Mouse (Mus musculus) lung, postnatal 4 days (tissue): ENCODE measurements at regions not wholly inside any gene's neighbourhood (a gene's known extent, or its start where the extent isn't known, plus 50 kb on each side); places are given as distances from the start of the nearest gene placed in this dataset.

Experiments used
- DNase-seq, 2 experiments: peaks; one replicate each; pipeline ENCODE4 v3.0.0; 2021

- DNase-seq: peak; percentile 31 to 60
Observed at GRCm38 (mm10) chr6:108606231-108606630, 54.2 kb upstream of the Bhlhe40 start.

- no peak for DNase-seq
Observed at GRCm38 (mm10) chr6:108608308-108608707, 52.1 kb upstream of the Bhlhe40 start.
